Mouse (Mus musculus) layer of hippocampus, postnatal 25 days (tissue): ENCODE data around the gene Chil5. TPM values are rescaled to one million over a fixed set of nuclear protein-coding genes. Genes with fewer than 3 reads are reported as not detected.

ENCODE experiments used
- total RNA-seq, 2 experiments: library from RNA; stranded (reverse); gene quantifications; 2 replicates each; pipeline ENCODE4 v1.2.3; 2021

Gene Chil5
- total RNA-seq, 2 experiments from 2014 or later: not detected

Other genes starting within 250 kb of the Chil5 start
- 100 to 1,000 TPM; 101 to 108 TPM for gene Rap1a, start 231.5 kb downstream of the Chil5 start, total RNA-seq
- gene Adora3, start 162.0 kb downstream of the Chil5 start, total RNA-seq: under 1 TPM; 0.69 to 0.89 TPM
- not detected for gene Tmigd3, start 161.9 kb downstream of the Chil5 start, total RNA-seq
- 1 to 10 TPM; 1.1 to 1.2 TPM for gene I830077J02Rik, start 100.2 kb downstream of the Chil5 start, total RNA-seq
- gene Wdr77, start 73.4 kb downstream of the Chil5 start, total RNA-seq: 10 to 100 TPM; 48.4 to 52.4 TPM
- gene Atp5f1, start 72.7 kb downstream of the Chil5 start, total RNA-seq: 100 to 1,000 TPM; 289 to 314 TPM
- gene Ovgp1, start 59.1 kb downstream of the Chil5 start, total RNA-seq: 1 to 10 TPM; 1.0 to 3.2 TPM
- gene Pifo, start 18.2 kb downstream of the Chil5 start, total RNA-seq: under 1 TPM in 1 of 2 experiments, not detected in 1; 0.30 TPM
- 1 to 10 TPM in 1 of 2 experiments, under 1 TPM in 1; 0.73 to 1.0 TPM for gene Chia1, start 80.4 kb upstream of the Chil5 start, total RNA-seq
- gene Chil3, start 134.8 kb upstream of the Chil5 start, total RNA-seq: not detected
- gene Chil4, start 186.7 kb upstream of the Chil5 start, total RNA-seq: not detected